Mouse (Mus musculus): Measurements from ENCODE around the gene Nap1l5. TPM values are rescaled to one million over a fixed set of nuclear protein-coding genes. Genes with fewer than 3 reads are reported as not detected.

Nap1l5 gene
- polyA plus RNA-seq, 1 experiment from 2014 or later = 0.75 TPM

DNA sequence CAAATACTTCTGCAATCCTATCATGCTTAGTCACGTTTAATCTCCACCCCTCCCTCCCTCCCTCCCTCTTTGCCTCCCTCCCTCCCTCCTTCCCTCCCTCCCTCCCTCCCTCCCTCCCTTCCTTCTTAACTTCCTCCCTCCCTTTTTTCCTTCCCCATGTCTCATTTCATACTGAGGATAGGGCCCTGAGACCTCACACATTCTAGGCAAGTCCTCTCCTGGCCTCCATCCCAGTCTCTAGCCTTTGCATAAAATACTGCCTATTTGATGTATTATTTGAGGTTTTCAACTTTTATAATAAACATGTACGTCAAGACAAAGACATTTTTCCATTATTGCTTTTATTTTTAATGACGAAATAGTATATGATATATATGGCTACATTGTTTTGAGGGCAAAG, 6.7 kb upstream of the Nap1l5 start:
- H3K4me2 ChIP-seq (replicated peaks; ENCODE audit: low read depth, low read length) = no peak overlapping the region
- H3K27ac ChIP-seq (ENCODE audit: low read length) = no peak overlapping the region
- ATAC-seq (no peak), DNase-seq (ENCODE audit: low spot score) (peak; percentile 30)
- H3K9me3 ChIP-seq (ENCODE audit: low read length) = no peaks in the 10 kb centered on the region
- H3K4me3 ChIP-seq (ENCODE audit: low read depth, low read length) = no peak overlapping the region
- TF ChIP-seq CTCF (IDR thresholded peaks at IDR 0.05) = no peak
- TF ChIP-seq EP300 (IDR thresholded peaks at IDR 0.05) = no peak
- no peaks in the 10 kb centered on the region for H3K27me3 ChIP-seq (replicated peaks; ENCODE audit: insufficient read depth, low read length)
- no peak overlapping the region for H3K9ac ChIP-seq (replicated peaks; ENCODE audit: low read depth)
- 43% methylated on average over 3 of the region's 3 CpGs for WGBS
- H3K4me1 ChIP-seq (ENCODE audit: insufficient read depth, low read depth, low read length) = no peaks in the 10 kb centered on the region
- H3K36me3 ChIP-seq (ENCODE audit: insufficient read depth, low read length) = no peaks in the 10 kb centered on the region

DNA sequence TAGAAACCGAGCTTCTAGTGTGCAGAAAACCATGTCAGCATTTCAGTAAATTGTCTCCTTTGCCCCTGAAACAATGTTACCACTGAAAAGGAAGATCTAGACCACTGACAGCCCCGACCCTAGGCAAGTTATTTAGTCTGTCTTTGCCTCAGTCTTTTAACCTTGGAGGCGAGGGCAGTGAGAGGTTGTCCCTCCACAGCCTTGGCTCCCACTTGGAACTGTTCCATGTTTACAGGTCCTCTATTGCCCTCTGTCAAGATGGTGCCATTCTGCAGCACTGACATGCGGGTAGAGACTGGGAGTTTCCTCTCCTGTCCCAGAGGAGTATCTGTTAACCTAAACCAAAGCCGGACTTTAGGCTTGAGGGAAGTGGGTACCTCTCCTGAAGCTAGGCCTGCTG, 6.0 kb upstream of the Nap1l5 start:
- Histone ChIP-seq H3K9me3 (ENCODE audit: low read length) (no peaks in the 10 kb centered on the region), H3K36me3 (ENCODE audit: insufficient read depth, low read length) (no peaks in the 10 kb centered on the region), H3K9ac (replicated peaks; ENCODE audit: low read depth) (no peak overlapping the region), H3K4me3 (ENCODE audit: low read depth, low read length) (no peak overlapping the region), H3K27me3 (replicated peaks; ENCODE audit: insufficient read depth, low read length) (no peaks in the 10 kb centered on the region), H3K4me1 (ENCODE audit: insufficient read depth, low read depth, low read length) (no peaks in the 10 kb centered on the region), H3K4me2 (replicated peaks; ENCODE audit: low read depth, low read length) (no peak overlapping the region), H3K27ac (ENCODE audit: low read length) (no peak overlapping the region)
- TF ChIP-seq EP300 (IDR thresholded peaks at IDR 0.05) (no peak), CTCF (IDR thresholded peaks at IDR 0.05) (no peak)
- 63% methylated on average over 5 of the region's 5 CpGs for WGBS
- DNase-seq (ENCODE audit: low spot score) (no peak), ATAC-seq (no peak)

DNA sequence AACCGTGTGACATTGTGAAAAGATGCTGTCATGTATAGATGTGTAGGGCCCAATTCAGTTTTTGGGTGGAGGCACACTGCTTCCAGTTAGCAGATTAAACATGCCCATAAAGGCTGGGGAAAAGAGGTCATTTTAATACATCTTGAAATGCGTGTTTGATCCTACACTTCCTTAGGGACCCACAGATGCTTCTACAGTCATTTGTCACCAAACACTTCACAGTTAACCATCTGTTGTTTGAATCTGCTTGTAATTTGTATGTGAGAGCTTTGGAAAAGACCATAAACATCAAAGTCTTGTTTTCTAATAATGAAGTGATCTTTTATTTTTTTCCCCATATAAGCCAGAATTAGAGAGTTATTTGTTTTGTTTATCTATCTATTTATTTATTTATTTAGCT, 915 bp upstream of the Nap1l5 start:
- H3K36me3 ChIP-seq (ENCODE audit: insufficient read depth, low read length) = no peaks in the 10 kb centered on the region
- no peak for ATAC-seq
- no peaks in the 10 kb centered on the region for H3K4me1 ChIP-seq (ENCODE audit: insufficient read depth, low read depth, low read length)
- no peak for DNase-seq (ENCODE audit: low spot score)
- no peak overlapping the region for H3K4me2 ChIP-seq (replicated peaks; ENCODE audit: low read depth, low read length)
- no peak overlapping the region for H3K4me3 ChIP-seq (ENCODE audit: low read depth, low read length)
- no peaks in the 10 kb centered on the region for H3K27me3 ChIP-seq (replicated peaks; ENCODE audit: insufficient read depth, low read length)
- no peak overlapping the region for H3K9ac ChIP-seq (replicated peaks; ENCODE audit: low read depth)
- no peak for TF ChIP-seq CTCF (IDR thresholded peaks at IDR 0.05)
- no peak for TF ChIP-seq EP300 (IDR thresholded peaks at IDR 0.05)
- no peak overlapping the region for H3K27ac ChIP-seq (ENCODE audit: low read length)
- H3K9me3 ChIP-seq (ENCODE audit: low read length) = no peaks in the 10 kb centered on the region; the same call in 1 of the 2 replicates
- 61% methylated on average over 2 of the region's 2 CpGs for WGBS

DNA sequence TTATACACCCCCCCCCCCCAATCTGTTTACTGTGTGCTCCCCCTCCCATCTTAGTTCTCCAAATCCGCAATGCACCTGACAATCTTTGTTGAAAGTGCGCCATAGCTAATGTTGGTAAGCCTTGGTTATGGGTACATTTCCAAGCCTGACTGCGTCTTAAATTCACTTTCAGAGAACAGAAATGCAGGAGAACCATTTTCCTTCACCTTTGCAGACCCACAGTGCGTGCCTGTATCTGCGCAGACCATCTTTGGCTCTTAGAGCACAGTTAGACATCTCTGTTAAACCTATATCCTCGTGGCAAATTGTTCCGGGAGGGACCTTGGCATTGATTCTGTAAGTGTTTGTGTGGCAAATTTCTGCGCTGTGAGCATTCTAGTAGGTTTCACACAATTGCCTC, 460 bp upstream of the Nap1l5 start:
- no peaks in the 10 kb centered on the region; the same call in 1 of the 2 replicates for H3K9me3 ChIP-seq (ENCODE audit: low read length)
- H3K4me2 ChIP-seq (replicated peaks; ENCODE audit: low read depth, low read length) = no peak overlapping the region
- H3K27me3 ChIP-seq (replicated peaks; ENCODE audit: insufficient read depth, low read length) = no peaks in the 10 kb centered on the region
- H3K36me3 ChIP-seq (ENCODE audit: insufficient read depth, low read length) = no peaks in the 10 kb centered on the region
- ATAC-seq = no peak
- no peaks in the 10 kb centered on the region for H3K4me1 ChIP-seq (ENCODE audit: insufficient read depth, low read depth, low read length)
- WGBS = 77% methylated on average over 8 of the region's 8 CpGs
- H3K27ac ChIP-seq (ENCODE audit: low read length) = no peak overlapping the region
- no peak for DNase-seq (ENCODE audit: low spot score)
- TF ChIP-seq CTCF (IDR thresholded peaks at IDR 0.05) (no peak), EP300 (IDR thresholded peaks at IDR 0.05) (no peak)
- H3K9ac ChIP-seq (replicated peaks; ENCODE audit: low read depth) = no peak overlapping the region
- H3K4me3 ChIP-seq (ENCODE audit: low read depth, low read length) = no peak overlapping the region

DNA sequence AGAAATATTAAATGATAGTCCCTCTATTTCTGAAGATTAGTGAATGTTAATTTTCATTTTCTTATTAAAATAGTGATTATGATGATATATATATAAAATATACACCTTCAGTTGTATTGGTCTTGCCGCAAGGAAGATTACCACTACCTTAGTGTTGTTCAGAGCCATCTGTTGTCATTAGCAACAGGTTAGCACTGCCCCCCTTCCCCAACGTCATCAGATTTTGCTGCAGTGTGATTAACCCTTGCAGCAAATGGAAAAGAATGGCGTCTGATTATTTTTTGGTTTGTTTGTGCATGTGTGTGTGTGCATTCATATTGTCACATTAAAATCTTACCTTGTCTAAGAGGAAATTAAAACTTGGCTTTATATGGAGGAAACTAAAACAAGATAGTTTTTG, 2.3 kb downstream of the Nap1l5 start:
- H3K27me3 ChIP-seq (replicated peaks; ENCODE audit: insufficient read depth, low read length) = no peaks in the 10 kb centered on the region
- H3K4me1 ChIP-seq (ENCODE audit: insufficient read depth, low read depth, low read length) = no peaks in the 10 kb centered on the region
- ATAC-seq (no peak), DNase-seq (ENCODE audit: low spot score) (no peak)
- WGBS = 68% methylated on average over 3 of the region's 3 CpGs
- no peaks in the 10 kb centered on the region for H3K36me3 ChIP-seq (ENCODE audit: insufficient read depth, low read length)
- no peak overlapping the region for H3K4me2 ChIP-seq (replicated peaks; ENCODE audit: low read depth, low read length)
- H3K4me3 ChIP-seq (ENCODE audit: low read depth, low read length) = no peak overlapping the region
- H3K9ac ChIP-seq (replicated peaks; ENCODE audit: low read depth) = no peak overlapping the region
- H3K9me3 ChIP-seq (ENCODE audit: low read length) = no peaks in the 10 kb centered on the region; the same call in 1 of the 2 replicates
- no peak overlapping the region for H3K27ac ChIP-seq (ENCODE audit: low read length)
- TF ChIP-seq CTCF (IDR thresholded peaks at IDR 0.05) (no peak), EP300 (IDR thresholded peaks at IDR 0.05) (no peak)

DNA sequence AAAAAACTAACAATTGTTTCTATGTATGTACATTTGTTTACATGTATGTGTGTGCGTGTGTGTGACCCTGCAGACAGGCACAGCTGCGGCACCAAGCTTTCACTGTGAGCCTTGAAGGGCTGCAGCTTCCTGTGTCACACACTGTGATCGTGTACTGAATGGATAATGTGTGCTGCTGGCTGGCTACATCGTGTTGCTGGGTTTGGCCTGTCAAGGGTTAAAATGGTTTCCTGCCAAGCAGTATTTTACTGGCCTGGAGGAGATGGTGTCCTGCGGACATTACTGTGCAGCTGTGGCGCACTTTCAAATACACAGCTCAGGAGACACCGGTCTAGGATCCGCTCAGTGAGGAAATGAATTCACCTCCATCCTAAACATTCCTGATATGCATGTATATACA, 3.7 kb downstream of the Nap1l5 start:
- ATAC-seq (0 out of 2 replicates have a peak, but pooled peaks have one; percentile 28), DNase-seq (ENCODE audit: low spot score) (no peak)
- Histone ChIP-seq H3K4me2 (replicated peaks; ENCODE audit: low read depth, low read length) (no peak overlapping the region), H3K9ac (replicated peaks; ENCODE audit: low read depth) (no peak overlapping the region), H3K9me3 (ENCODE audit: low read length) (no peaks in the 10 kb centered on the region; the same call in 1 of the 2 replicates), H3K27me3 (replicated peaks; ENCODE audit: insufficient read depth, low read length) (no peaks in the 10 kb centered on the region), H3K4me1 (ENCODE audit: insufficient read depth, low read depth, low read length) (no peaks in the 10 kb centered on the region), H3K4me3 (ENCODE audit: low read depth, low read length) (no peak overlapping the region), H3K27ac (ENCODE audit: low read length) (no peak overlapping the region), H3K36me3 (ENCODE audit: insufficient read depth, low read length) (no peaks in the 10 kb centered on the region)
- TF ChIP-seq CTCF (IDR thresholded peaks at IDR 0.05) = no peak
- TF ChIP-seq EP300 (IDR thresholded peaks at IDR 0.05) = no peak
- 23% methylated on average over 8 of the region's 8 CpGs for WGBS

DNA sequence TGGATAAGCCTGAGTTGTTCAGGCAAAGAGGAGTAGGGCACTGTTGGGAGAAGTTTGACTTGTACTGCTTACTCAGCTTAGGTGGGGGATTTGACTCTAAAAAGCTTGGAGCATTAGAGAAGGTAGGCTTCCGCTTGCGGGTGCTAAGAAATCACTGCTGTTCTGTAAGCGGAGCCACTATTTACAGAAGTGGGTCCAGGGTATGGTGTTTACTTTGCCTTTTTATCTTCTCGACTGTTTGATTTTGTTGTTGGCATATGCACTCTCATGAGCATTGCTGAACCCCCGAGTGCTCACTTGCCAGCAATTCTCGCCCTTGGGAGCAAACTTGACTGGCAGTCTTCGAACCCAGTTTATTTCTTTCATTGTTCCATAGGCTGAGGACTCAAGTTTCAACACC, 6.3 kb downstream of the Nap1l5 start:
- DNase-seq (ENCODE audit: low spot score) (no peak), ATAC-seq (no peak)
- Histone ChIP-seq H3K36me3 (ENCODE audit: insufficient read depth, low read length) (no peaks in the 10 kb centered on the region), H3K4me3 (ENCODE audit: low read depth, low read length) (no peak overlapping the region), H3K27me3 (replicated peaks; ENCODE audit: insufficient read depth, low read length) (no peaks in the 10 kb centered on the region), H3K27ac (ENCODE audit: low read length) (no peak overlapping the region), H3K9me3 (ENCODE audit: low read length) (no peaks in the 10 kb centered on the region), H3K4me2 (replicated peaks; ENCODE audit: low read depth, low read length) (no peak overlapping the region), H3K9ac (replicated peaks; ENCODE audit: low read depth) (no peak overlapping the region), H3K4me1 (ENCODE audit: insufficient read depth, low read depth, low read length) (no peaks in the 10 kb centered on the region)
- WGBS = 60% methylated on average over 7 of the region's 7 CpGs
- TF ChIP-seq CTCF (IDR thresholded peaks at IDR 0.05) (no peak), EP300 (IDR thresholded peaks at IDR 0.05) (no peak)

Data from lung, postnatal 0 days (tissue).